Mouse (Mus musculus) hindbrain, postnatal 0 days (tissue): ENCODE results near the gene Gpd1l. TPM values are rescaled to one million over a fixed set of nuclear protein-coding genes. Genes with fewer than 3 reads are reported as not detected.
A peak's percentile ranks its signal among the peaks of the same experiment; 100 is the strongest.

Source experiments
- ATAC-seq: fragments of 200-750 bp; cut with Nextera tagmentation; 2 replicates; pipeline ENCODE4 v1.8.0; 2017; ENCODE audit warnings: mild to moderate bottlenecking, moderate TSS enrichment, moderate library complexity
- DNase-seq: peaks from one replicate; pipeline ENCODE4 v3.0.0-alpha.2; 2015; ENCODE audit warnings: low spot score
- H3K27ac ChIP-seq: fragments of 300-500 bp; sonication (generic); 2 replicates; pipeline ENCODE4 v1.5.1; 2014; ENCODE audit warnings: mild to moderate bottlenecking
- H3K27me3 ChIP-seq: fragments of 300-500 bp; sonication (generic); 2 replicates; pipeline ENCODE4 v1.6.1; 2014; ENCODE audit warnings: low read length, mixed read lengths; ENCODE audit not compliant: insufficient read depth
- H3K36me3 ChIP-seq: fragments of 300-500 bp; sonication (generic); 2 replicates; pipeline ENCODE4 v1.6.1; 2014; ENCODE audit warnings: low read length, mixed read lengths; ENCODE audit not compliant: insufficient read depth
- H3K4me1 ChIP-seq: fragments of 300-500 bp; sonication (generic); 2 replicates; pipeline ENCODE4 v1.6.1; 2014; ENCODE audit warnings: antibody characterized with exemption, low read length, mixed read lengths; ENCODE audit not compliant: insufficient read depth
- H3K4me2 ChIP-seq: fragments of 300-500 bp; sonication (generic); 2 replicates; pipeline ENCODE4 v1.6.1; 2014; ENCODE audit warnings: low read depth, mild to moderate bottlenecking, low read length, moderate library complexity, mixed read lengths
- H3K4me3 ChIP-seq: fragments of 300-500 bp; sonication (generic); 2 replicates; pipeline ENCODE4 v1.5.1; 2014; ENCODE audit warnings: low read length
- H3K9ac ChIP-seq: fragments of 300-500 bp; sonication (generic); replicated peaks from 2 replicates; pipeline ENCODE4 v1.6.1; 2014; ENCODE audit warnings: mild to moderate bottlenecking, low read length, moderate library complexity, mixed read lengths
- H3K9me3 ChIP-seq: fragments of 300-500 bp; sonication (generic); 2 replicates; pipeline ENCODE4 v1.6.1; 2016; ENCODE audit warnings: low read length, mixed read lengths
- CTCF ChIP-seq: IDR thresholded peaks from 2 replicates; pipeline ENCODE4 v1.5.1; 2016; ENCODE audit warnings: antibody characterized with exemption, control low read depth, low read depth
- WGBS: fragments of 180-500 bp; shearing (Covaris S2); extraction: QIAGEN DNeasy Blood & Tissue Kit; methylation state at CpG from one replicate; pipeline ENCODE4 v1.1.7; 2014; 5-methylcytosine and 5-hydroxymethylcytosine counted together
- polyA plus RNA-seq: library from polyadenylated mRNA; unstranded; fragments of >200 nt; fragmentation: Nextera tagmentation; extraction: Ambion mirVana; gene quantifications from 2 replicates; pipeline ENCODE4 v1.2.1, GENCODE M21; 2015
- total RNA-seq: library from RNA; depleted of rRNA; stranded (reverse); fragments of >200 nt; gene quantifications from 2 replicates; pipeline ENCODE4 v1.2.3, GENCODE M21; 2014

Gpd1l gene
- total and polyA plus RNA-seq, 2 experiments from 2014 or later, result 40.9 to 75.9 TPM

- 42% methylated on average over 18 of the region's 18 CpGs for WGBS
- H3K27me3 ChIP-seq, result no peaks in the 10 kb centered on the region
- ATAC-seq (peak; percentile 62; the same call in 1 of the 2 replicates), DNase-seq (peak; percentile 95)
- no peak overlapping the region for H3K4me3 ChIP-seq
- H3K9me3 ChIP-seq, result no peaks in the 10 kb centered on the region
- no peaks in the 10 kb centered on the region for H3K4me1 ChIP-seq
- H3K36me3 ChIP-seq, result peaks cover 13% of the 10 kb centered on the region; the same call in 1 of the 2 replicates
- no peak overlapping the region for H3K4me2 ChIP-seq
- no peak overlapping the region for H3K9ac ChIP-seq
- peak overlapping the region; percentile 41; the same call in 1 of the 2 replicates for H3K27ac ChIP-seq
- peak; percentile 93 for TF ChIP-seq CTCF
Measured at GRCm38 (mm10) chr9:114912680-114913649, 20.8 kb downstream of the Gpd1l start.

GRCm38 (mm10) chr9:114907509-114907908, 26.3 kb downstream of the Gpd1l start:
- H3K36me3 ChIP-seq, result no peaks in the 10 kb centered on the region; the same call in 1 of the 2 replicates
- DNase-seq (no peak), ATAC-seq (no peak)
- TF ChIP-seq CTCF, result no peak
- 86% methylated on average over 7 of the region's 7 CpGs for WGBS
- no peaks in the 10 kb centered on the region for H3K27me3 ChIP-seq
- no peak overlapping the region for H3K4me2 ChIP-seq
- no peak overlapping the region for H3K9ac ChIP-seq
- H3K27ac ChIP-seq, result no peak overlapping the region
- H3K9me3 ChIP-seq, result no peaks in the 10 kb centered on the region
- no peaks in the 10 kb centered on the region for H3K4me1 ChIP-seq
- H3K4me3 ChIP-seq, result no peak overlapping the region

- H3K36me3 ChIP-seq, result peaks cover 5% of the 10 kb centered on the region; the same call in 1 of the 2 replicates
- H3K4me3 ChIP-seq, result no peak overlapping the region
- no peak for ATAC-seq
- H3K27me3 ChIP-seq, result no peaks in the 10 kb centered on the region
- no peaks in the 10 kb centered on the region for H3K9me3 ChIP-seq
- H3K4me1 ChIP-seq, result no peaks in the 10 kb centered on the region; the same call in 1 of the 2 replicates
- DNase-seq, result no peak
- no peak overlapping the region for H3K27ac ChIP-seq
- TF ChIP-seq CTCF, result no peak
- no peak overlapping the region for H3K4me2 ChIP-seq
- no peak overlapping the region for H3K9ac ChIP-seq
- WGBS, result 68% methylated on average over 4 of the region's 4 CpGs
Measured at GRCm38 (mm10) chr9:114895919-114896318, 37.9 kb downstream of the Gpd1l start.

GRCm38 (mm10) chr9:114892974-114893373, 40.8 kb downstream of the Gpd1l start:
- WGBS, result 82% methylated on average over 11 of the region's 11 CpGs
- DNase-seq (no peak), ATAC-seq (no peak)
- no peaks in the 10 kb centered on the region for H3K36me3 ChIP-seq
- TF ChIP-seq CTCF, result no peak
- H3K4me1 ChIP-seq, result no peaks in the 10 kb centered on the region; the same call in 1 of the 2 replicates
- H3K27me3 ChIP-seq, result no peaks in the 10 kb centered on the region
- no peak overlapping the region for H3K27ac ChIP-seq
- no peak overlapping the region for H3K4me2 ChIP-seq
- H3K9ac ChIP-seq, result no peak overlapping the region
- H3K4me3 ChIP-seq, result no peak overlapping the region
- no peaks in the 10 kb centered on the region for H3K9me3 ChIP-seq

- Histone ChIP-seq H3K9ac (no peak overlapping the region), H3K4me1 (no peaks in the 10 kb centered on the region; the same call in 1 of the 2 replicates), H3K27ac (no peak overlapping the region), H3K4me2 (no peak overlapping the region), H3K27me3 (no peaks in the 10 kb centered on the region), H3K4me3 (no peak overlapping the region), H3K9me3 (no peaks in the 10 kb centered on the region), H3K36me3 (no peaks in the 10 kb centered on the region)
- ATAC-seq, result no peak
- no peak for TF ChIP-seq CTCF
- no peak for DNase-seq
- WGBS, result 41% methylated on average over 7 of the region's 7 CpGs
Measured at GRCm38 (mm10) chr9:114890377-114890776, 43.4 kb downstream of the Gpd1l start.

- 0 out of 2 replicates have a peak, but pooled peaks have one; percentile 14 for TF ChIP-seq CTCF
- Histone ChIP-seq H3K27me3 (no peaks in the 10 kb centered on the region), H3K9ac (no peak overlapping the region), H3K27ac (no peak overlapping the region), H3K4me3 (no peak overlapping the region), H3K36me3 (no peaks in the 10 kb centered on the region), H3K4me1 (no peaks in the 10 kb centered on the region; the same call in 1 of the 2 replicates), H3K4me2 (no peak overlapping the region), H3K9me3 (no peaks in the 10 kb centered on the region)
- DNase-seq (no peak), ATAC-seq (no peak)
- WGBS, result 86% methylated on average over 5 of the region's 5 CpGs
Measured at GRCm38 (mm10) chr9:114888856-114889407, 44.9 kb downstream of the Gpd1l start.
